Mouse (Mus musculus) heart, adult 8-10 months (tissue): ENCODE data around the gene Tfap2e. TPM values are rescaled to one million over a fixed set of nuclear protein-coding genes. Genes with fewer than 3 reads are reported as not detected.

Experiments used
- DNase-seq: peaks from one replicate; pipeline ENCODE4 v3.0.0; 2022; ENCODE audit warnings: low spot score
- total RNA-seq, 4 experiments: library from RNA; stranded (reverse); gene quantifications; 2 replicates each; pipeline ENCODE4 v1.2.4; 2022

Tfap2e gene
- total RNA-seq = under 1 TPM in 1 of 4 experiments, not detected in 3; 0.11 TPM

DNA sequence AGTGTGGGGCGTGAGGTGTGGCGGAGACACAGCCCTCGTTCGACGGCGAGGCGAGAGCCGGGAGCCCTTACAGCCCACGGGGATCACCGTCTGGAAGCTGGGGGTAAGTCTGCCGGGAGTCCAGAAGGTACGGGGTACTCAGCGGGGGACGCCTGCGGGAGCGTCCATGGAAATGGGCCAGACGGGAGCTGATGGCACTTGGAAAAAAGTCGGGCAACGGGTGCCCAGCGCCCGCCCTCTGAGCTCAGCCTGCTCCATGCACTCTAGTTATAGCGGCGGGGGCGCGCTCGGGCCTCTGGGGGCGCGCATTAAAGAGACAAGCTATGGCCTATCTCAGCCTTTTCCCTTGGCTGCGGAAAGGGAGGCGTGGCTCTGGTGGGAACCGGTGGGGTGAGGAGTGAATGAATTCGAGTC, at the start of gene Tfap2e:
Gene Tfap2e (minus strand): TSS at position 240 of the 414 bp plus-strand sequence.
- no peak for DNase-seq

DNA sequence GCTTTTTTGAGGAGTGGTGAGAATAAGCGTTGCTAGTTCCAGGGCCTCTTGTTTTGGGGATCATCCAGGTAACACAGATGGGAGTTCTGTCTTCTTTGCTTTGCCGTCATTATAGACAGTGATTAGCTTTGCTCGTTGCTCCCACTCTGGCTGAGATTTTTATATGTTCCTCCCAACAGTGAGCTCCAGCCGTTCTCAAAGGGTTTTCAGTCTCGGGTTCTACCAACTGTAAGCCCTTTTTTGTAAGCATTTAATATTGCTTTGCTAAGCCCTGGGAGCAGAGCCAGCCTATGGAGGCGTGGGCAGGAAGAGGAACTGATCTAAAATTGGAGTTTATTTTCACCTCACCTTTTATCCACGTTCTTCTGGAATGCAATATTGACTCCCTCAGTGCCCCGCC, 47.0 kb upstream of the Tfap2e start:
- no peak for DNase-seq

DNA sequence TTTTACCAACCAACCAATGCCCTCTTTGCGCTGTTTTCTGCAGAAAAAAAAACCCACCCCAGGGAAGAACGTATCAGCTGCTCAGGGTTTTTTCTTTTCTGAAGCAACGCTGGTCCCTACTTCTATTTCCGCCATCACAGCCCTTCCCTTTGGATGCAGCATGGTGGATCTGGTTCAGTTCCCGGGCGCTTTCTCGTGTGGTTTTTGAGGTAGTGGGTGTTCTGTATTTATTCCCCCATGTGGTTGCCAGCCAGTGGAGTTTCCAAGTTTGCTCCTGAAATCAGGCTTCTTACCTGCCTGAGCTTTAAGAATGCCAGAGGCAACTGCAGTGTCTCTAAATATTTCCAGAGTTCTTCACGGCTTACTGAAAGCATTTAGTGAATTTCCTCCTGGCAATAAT, 46.5 kb upstream of the Tfap2e start:
- DNase-seq = no peak

DNA sequence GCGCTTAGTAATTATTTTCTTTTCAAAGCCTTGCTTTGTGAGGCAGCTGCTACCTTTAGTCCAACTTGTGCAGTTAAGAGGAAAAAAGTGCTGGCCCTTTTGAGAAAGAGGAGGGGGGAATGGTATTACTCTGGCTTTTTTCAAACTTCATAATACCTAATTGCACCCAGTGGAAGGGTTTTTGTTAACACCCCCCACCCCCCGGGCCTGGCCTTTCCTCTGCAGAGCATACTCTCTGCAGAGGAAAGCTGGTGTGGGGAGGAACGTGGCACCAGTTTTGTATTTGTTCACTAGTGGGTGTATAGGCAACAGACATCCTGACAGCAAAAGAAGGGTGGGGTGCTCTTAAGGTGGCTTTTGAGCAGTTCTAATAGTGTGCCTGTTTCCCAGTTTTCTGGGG, 45.8 kb upstream of the Tfap2e start:
- no peak for DNase-seq

DNA sequence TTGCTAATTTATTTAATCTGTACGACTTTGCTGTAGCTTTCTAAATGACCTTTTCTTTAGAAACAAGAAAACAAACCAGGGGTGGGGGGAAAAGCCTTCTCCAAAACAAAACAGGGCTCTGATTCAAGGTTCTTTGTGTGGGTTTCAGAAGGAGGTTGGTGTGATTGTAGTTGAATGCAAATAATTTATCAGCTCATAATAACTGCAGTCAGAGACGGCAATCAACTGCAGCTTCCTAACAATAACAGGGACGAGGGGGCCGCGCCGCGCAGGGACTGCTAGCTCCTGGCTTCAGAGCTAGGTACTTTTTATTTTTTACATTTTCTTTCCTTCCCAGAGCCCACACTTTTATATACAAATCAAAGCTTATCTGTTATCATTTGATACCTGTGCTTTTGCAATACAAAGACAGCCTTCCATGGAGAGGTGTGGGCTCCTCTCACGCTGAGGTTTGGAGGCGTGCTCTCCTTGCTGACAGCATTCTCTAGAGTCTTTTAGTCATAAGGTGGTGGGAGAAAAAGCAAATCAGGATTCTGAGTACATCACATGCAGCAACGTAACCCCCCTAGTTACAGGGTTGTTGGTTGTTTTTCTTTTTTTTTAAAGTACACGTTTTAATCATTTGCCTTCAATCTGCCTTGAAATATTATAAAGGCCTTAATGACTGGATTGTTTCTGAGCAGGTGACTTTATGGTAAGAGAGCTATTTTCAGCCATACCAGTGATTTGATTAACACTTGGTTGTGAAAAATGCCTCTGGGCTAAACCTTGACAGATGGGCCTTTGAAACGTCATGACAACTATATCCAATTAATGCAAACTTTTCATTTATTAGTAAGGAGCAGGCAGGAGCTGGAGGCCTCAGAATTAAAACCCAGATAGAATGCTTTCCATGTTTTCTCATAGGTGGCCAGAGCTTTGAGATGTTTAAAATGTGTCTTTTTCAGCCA, 44.1 kb upstream of the Tfap2e start:
- no peak for DNase-seq

DNA sequence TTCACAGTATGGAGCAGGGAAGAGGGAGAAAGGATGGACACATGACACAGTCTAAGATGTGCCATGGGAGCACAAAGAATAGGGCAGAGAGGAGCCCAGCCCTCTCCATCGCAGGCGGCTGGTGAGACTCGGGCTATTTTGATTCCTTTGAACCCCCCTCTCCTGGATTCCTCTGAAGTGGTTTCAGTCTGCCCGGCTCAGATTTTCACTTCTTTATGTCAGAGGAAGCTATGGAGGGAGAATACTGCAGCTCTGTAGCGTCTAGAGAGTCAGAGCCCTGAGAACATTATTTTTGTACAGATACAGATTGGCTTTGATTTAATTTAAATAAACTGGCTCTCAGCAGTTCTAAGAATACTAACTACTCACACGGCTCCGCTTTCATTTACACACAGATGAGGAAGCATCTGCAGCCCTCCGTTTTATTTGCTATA, 43.1 kb upstream of the Tfap2e start:
- no peak for DNase-seq

DNA sequence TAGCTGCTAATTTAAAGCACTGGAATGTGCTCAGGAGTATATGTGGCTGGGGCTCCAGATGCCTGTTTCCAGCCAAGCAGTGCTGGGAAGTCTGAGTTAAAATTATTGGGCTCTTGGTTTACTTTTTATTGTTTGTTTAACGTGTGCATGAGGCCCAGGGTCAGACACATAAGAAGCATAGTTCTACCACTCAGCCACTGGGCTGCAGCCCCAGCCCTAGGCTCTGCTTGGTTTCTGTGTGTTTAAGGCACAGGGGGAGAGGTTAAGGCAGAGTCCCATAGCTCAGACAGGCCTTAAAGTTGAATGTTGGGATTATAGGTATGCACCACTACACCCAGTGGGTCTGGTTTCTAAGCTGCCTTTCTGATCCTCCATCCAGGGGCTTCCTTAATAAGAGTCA, 39.1 kb upstream of the Tfap2e start:
- no peak for DNase-seq

DNA sequence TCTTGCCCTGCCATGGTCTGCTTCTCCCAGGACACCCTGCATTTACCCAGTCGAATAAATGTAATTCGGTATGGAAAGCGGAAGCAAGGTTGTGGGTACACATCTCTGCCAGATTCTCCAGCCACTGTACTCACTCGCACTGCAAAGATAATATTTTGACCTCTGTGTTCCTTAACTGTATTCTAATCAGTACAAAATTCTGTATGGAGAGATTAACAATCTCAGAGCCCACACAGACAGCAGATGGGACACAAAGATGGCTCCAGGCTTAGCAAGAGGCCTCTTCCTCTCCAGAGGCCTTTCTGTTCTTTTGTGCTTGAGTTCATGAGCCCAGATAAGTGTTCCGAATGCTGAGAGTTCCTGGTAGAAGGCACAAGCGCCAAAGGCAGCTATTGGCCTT, 37.8 kb upstream of the Tfap2e start:
- no peak for DNase-seq

DNA sequence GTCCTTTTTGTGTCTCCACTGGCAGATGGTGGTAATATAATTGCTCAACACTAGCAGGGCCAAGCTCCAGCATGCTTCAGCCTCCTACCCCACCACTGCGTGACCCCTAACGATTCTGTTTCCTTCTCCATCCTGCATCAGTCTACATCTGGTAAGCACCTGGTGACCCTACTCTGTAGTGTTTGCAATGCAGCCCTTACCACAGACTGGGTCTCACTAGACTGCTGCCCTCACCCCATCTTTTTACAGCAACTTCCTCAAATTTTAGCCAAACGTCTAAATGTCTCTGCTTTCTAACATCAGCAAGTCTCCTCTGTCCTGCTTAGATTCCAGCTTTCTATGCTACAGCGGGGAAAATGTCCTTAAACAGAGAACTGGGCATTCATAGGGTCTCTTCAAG, 34.8 kb upstream of the Tfap2e start:
- DNase-seq = no peak

DNA sequence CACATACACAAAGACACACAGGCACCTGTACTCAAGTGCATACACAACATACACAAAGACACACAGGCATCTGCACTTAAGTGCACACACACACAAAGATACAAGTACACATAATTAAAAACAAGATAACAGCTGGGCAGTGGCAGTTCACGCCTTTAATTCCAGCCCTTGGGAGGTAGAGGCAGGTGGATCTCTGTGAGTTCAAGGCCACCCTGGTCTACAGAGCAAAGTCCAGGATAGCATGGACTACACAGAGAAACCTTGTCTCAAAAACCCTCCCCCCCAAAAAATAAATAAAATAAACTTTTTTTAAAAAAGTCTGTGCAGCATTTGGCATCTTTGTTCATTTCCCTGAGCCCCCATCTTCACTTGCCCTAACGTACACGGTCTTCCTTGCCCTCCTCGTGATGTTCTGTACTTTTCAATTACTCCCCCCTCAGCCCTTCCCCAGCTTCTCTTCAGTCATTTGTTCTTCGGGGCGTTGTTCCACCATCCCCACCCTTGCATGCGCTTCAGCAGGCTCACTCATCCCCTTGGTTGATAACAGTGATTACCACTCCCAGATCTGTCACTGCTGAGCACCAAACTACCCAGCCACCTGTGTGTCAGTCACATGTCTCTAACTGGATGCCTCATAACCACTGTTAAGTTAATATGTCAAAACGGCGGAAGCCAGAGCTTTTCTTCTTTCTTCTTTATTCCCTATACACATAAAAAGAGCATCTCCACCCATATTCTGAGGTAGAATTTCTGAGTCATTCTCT, 33.9 kb upstream of the Tfap2e start:
- no peak for DNase-seq

DNA sequence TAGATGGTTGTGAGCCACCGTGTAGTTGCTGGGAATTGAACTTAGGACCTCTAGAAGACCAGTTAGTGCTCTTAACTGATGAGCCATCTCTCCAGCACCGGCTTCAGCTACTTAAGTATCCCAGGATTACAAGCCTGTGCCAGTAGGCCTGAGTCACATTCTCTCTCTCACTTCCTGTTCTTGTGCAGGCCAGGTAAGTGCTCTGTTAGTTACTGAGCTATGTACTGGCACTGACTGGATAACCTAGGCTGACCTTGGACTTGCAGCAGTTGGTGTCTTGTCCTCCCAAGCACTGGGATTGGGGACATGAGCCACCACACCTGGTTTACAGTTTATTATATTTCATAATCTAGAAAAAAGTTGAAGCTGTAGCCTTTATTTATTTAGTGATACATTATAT, 27.4 kb upstream of the Tfap2e start:
- DNase-seq = no peak

DNA sequence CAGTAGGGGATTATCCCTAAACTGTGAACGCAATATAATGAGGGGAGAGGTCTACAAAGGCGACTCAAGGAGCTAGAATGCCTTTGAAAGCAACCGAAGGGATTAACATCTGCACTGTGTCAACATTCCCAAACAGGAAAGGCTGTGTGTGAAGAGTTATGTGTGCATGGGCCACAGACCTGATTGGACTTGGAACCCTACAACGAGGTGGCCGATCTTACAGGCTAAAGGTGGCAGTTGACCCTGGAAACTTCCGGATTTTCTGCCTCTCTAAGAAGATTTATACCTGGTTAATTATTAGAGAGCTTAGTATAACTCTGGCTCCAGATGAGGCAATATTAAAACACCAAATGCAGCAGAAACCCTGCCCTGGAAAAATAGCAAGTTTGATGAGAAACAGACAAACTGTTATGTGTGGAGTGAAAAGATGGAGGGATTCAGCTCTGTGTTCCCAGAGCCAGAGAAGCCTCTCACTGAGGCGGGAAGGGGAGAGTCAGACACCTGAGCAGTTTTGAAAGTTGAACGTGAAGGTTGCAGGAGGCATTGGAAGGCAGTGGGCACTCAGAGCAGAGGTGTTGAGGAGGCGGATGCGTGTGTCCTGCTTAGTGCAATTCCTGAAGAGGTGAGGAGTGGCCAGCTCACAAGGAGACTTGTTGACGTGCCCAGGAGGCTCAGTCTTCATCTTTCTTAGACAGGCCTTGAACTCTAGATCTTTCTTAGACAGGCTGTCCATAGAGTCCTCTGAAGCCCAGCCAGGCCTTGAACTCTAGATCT, 26.7 kb upstream of the Tfap2e start:
- no peak for DNase-seq

DNA sequence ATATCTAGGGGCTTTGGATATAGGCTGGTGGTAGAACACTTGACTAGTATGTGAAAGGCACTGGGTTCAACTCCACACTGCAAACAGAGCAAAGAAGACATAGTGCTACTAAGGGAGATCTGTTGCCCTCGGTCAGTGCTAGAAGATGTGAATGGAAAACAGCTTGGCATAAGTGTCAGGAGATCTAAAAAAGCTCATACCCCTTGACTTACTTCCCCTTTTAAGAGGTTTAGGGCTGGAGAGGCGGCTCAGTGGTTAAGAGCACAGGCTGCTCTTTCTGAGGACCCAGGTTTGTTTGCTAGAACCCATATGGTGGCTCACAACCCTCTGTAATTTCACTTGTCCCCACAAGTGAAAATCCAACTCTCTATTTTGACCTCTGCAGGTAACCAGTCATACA, 23.4 kb upstream of the Tfap2e start:
- no peak for DNase-seq

DNA sequence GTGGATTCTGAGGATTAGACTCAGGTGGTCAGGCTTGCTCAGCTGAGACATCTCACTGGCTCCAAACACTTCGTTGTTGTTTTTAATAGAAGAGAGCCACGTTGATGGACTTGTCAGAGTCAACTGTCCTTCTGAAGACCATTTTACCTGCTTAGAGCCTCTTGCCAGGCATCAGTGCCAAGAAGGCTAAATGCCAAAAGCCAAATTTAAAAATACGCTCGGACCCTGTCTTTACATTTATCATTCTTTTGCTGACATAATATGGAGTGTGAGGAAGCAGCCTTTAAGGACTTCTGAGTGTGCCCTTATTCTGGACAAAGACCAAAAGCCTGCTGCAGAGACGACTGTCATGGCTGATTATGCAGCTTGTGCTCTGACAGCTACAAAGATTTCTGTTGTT, 22.3 kb upstream of the Tfap2e start:
- DNase-seq = no peak

DNA sequence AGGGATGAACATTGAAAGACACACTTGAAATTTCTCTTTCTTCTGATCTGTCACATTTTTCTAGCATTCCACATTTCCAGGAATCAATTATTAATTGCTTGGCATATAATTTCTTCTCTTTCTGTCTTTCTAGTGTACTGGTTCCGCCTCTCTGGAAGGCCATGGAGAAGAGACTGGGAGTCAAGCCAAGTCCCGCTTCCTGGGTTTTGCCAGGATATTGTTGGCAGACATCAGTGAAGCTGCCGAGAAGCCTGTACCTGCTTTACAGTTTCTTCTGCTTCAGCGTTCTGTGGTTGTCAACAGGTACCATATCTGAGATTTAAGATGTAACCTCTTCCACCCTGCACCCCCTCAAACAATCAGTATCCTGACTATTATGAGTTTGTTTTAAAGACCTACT, 20.7 kb upstream of the Tfap2e start:
- no peak for DNase-seq

DNA sequence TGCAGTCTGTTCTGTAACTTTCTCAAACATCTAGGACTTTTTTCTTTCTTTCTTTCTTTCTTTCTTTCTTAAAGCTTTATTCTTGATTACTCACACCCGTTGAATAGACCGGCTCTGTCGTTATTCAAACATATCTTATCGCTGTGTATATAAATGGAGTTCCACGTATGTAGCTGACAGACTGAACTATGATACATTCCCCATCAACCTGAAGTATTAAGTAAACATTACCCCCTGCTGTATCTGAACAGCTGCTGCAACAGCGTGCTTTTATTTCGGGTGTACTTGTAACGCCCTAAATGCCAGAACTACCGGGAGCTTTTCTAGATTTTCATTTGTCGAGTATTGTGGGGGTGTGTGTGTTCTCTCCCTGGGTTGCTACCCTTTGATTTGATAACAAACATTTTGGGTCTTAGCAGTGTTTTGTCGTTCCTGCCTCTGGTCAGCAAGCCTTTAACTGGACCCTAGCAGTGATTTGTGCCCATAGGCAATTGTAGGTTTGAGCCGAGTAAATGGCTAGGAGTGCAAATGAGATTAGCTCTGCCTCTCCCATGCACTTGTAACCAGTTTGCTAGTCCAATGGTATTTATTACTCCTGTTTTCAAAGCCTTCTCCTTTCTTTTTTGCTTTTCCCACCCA, 18.8 kb upstream of the Tfap2e start:
- DNase-seq = no peak

DNA sequence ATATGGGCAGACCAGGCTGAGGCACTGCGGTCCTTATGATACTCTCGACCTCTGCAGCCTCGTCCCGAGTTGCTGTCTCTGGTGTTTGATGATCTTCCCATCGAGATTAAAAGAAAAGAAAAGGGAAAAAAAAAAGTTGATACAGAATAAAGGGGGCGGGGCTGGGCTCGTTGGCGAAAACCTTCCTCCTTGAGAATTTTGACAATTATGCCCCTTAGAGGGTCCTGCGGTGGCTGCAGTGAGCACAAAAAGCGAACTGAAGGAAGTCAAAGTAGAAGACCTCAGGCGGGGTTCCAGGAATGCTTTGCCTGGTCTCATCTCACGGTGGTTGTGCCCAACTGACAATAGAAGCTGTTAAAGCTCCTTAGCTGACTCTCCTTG, 18.2 kb upstream of the Tfap2e start:
- no peak for DNase-seq

DNA sequence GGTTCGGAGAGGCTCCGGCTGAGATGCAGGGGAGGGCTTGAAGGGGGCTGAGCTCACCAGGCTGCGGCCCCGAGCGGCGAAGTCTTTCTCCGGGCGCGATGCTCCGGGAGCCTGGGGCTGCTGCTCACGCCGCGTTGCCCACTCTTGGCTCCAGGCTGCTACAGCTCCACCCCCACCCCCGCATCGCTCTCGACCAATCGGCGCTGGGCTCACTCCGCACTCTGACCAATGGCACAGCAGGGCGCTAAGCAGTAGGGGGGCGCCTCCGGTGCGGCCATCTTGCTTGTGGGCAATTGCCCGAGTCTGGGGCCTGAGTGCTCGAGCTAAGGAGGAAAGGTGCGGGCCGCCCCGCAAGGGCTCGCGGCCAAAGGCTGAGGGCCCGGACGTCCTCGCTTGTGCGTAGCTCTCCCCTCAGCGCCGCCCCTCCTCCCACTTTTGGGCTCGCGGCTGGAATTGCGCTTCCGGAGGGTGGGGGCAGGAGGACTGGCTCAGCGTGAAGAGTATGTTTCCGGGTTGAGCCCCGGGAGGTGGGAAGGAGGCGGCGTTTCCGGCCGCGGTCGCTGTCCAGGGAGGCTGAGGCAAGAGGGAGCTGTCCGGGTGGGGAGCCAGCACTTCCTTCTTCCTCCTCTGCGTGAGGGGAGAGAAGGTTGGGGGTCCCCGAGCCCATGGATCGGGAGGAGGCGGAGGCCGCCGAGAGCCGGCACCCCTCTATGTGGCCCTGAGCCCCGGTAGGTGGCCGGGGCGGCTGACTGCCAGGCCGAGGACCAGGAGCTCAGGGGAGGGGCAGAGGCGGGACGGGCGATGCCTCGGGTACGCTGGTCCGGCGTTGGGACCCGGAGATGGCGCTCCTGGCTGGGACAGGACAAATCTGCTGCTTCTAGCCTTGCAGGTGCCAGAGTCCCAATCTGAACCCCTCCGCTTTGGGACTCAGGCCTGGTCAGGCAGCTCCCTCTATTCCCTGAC, 17.5 kb upstream of the Tfap2e start, which contains the start of the genes Ncdn and AU040320:
Gene Ncdn (minus strand): TSS at position 171 of the 963 bp plus-strand sequence.
Gene AU040320 (plus strand): TSS at position 277 of the 963 bp plus-strand sequence.
- DNase-seq = peak; percentile 94

DNA sequence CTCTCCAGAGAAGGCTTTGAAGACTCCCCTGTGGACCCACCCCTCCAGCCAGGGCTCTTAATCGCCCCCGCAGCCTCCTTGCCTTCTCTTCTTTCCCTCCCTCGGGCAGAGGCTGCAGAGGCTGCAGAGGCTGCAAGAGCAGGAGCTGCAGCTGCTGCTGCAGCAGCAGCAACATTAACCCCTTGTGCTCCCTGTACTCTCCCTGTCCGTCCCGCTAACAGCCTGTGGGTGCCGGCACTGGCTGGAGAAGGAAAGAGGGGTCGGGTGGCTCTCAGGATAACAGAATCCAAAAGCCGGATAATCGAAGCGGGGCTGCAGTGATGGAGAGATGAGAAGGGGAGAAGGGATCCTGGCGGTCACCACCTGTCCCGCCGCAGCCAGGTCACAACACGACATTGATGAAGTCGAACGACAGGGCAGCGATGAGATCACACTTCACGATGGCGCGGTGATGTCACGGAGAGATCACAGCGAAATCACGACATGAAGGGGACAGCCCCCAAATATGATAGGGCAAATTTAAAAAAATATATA, 16.6 kb upstream of the Tfap2e start:
- no peak for DNase-seq
